Mouse (Mus musculus) neural tube, embryonic 14.5 days (tissue): ENCODE data around the gene Tmem251. TPM values are rescaled to one million over a fixed set of nuclear protein-coding genes. Genes with fewer than 3 reads are reported as not detected.

Experiments used
- ATAC-seq: fragments of 200-750 bp; cut with Nextera tagmentation; 2 replicates; pipeline ENCODE4 v1.8.0; 2017; ENCODE audit warnings: low read depth, mild to moderate bottlenecking, moderate TSS enrichment, moderate library complexity
- H3K27ac ChIP-seq: fragments of 300-500 bp; sonication (generic); 2 replicates; pipeline ENCODE4 v1.5.1; 2014; ENCODE audit warnings: low read depth, mild to moderate bottlenecking, control low read depth, low read length, moderate library complexity, mixed read lengths
- H3K27me3 ChIP-seq: fragments of 300-500 bp; sonication (generic); 2 replicates; pipeline ENCODE4 v1.6.1; 2014; ENCODE audit warnings: low read length; ENCODE audit not compliant: control insufficient read depth, insufficient read depth
- H3K36me3 ChIP-seq: fragments of 300-500 bp; sonication (generic); 2 replicates; pipeline ENCODE4 v1.6.1; 2014; ENCODE audit warnings: low read length, mixed read lengths; ENCODE audit not compliant: control insufficient read depth, insufficient read depth
- H3K4me1 ChIP-seq: fragments of 300-500 bp; sonication (generic); 2 replicates; pipeline ENCODE4 v1.6.1; 2014; ENCODE audit warnings: low read length; ENCODE audit not compliant: control insufficient read depth, insufficient read depth
- H3K4me2 ChIP-seq: fragments of 300-500 bp; sonication (generic); 2 replicates; pipeline ENCODE4 v1.6.1; 2014; ENCODE audit warnings: mild to moderate bottlenecking, low read depth, low read length, control low read depth
- H3K4me3 ChIP-seq: fragments of 300-500 bp; sonication (generic); 2 replicates; pipeline ENCODE4 v1.5.1; 2014; ENCODE audit warnings: low read depth, low read length, control low read depth, mixed read lengths
- H3K9ac ChIP-seq: fragments of 300-500 bp; sonication (generic); replicated peaks from 2 replicates; pipeline ENCODE4 v1.6.1; 2014; ENCODE audit warnings: low read depth, mild to moderate bottlenecking, control low read depth, low read length, mixed read lengths
- H3K9me3 ChIP-seq: fragments of 300-500 bp; sonication (generic); 2 replicates; pipeline ENCODE4 v1.6.1; 2016; ENCODE audit warnings: low read length; ENCODE audit not compliant: control insufficient read depth
- WGBS: fragments of 180-500 bp; shearing (Covaris S2); extraction: QIAGEN DNeasy Blood & Tissue Kit; methylation state at CpG from one replicate; pipeline ENCODE4 v1.1.7; 2014; 5-methylcytosine and 5-hydroxymethylcytosine counted together
- polyA plus RNA-seq: library from polyadenylated mRNA; unstranded; fragments of >200 nt; fragmentation: Nextera tagmentation; extraction: Ambion mirVana; gene quantifications from 2 replicates; pipeline ENCODE4 v1.2.1, GENCODE M21; 2014

Gene Tmem251
- polyA plus RNA-seq, 1 experiment from 2014 or later = 12.6 TPM

- H3K9ac ChIP-seq = no peak overlapping the region
- H3K4me3 ChIP-seq = no peak overlapping the region
- no peaks in the 10 kb centered on the region for H3K36me3 ChIP-seq
- no peaks in the 10 kb centered on the region for H3K9me3 ChIP-seq
- no peak overlapping the region for H3K27ac ChIP-seq
- no peaks in the 10 kb centered on the region for H3K4me1 ChIP-seq
- no peak overlapping the region for H3K4me2 ChIP-seq
- H3K27me3 ChIP-seq = no peaks in the 10 kb centered on the region
- ATAC-seq = no peak
- 72% methylated on average over 8 of the region's 8 CpGs for WGBS
Observed at GRCm38 (mm10) chr12:102722966-102723365, 20.6 kb upstream of the Tmem251 start.

- Histone ChIP-seq H3K27me3 (no peaks in the 10 kb centered on the region), H3K4me2 (no peak overlapping the region), H3K4me3 (no peak overlapping the region), H3K36me3 (no peaks in the 10 kb centered on the region), H3K9ac (no peak overlapping the region), H3K27ac (no peak overlapping the region), H3K4me1 (no peaks in the 10 kb centered on the region), H3K9me3 (no peaks in the 10 kb centered on the region)
- 83% methylated on average over 6 of the region's 6 CpGs for WGBS
- ATAC-seq = no peak
Observed at GRCm38 (mm10) chr12:102723861-102724260, 19.7 kb upstream of the Tmem251 start.

- H3K36me3 ChIP-seq = no peaks in the 10 kb centered on the region
- no peak overlapping the region for H3K9ac ChIP-seq
- H3K9me3 ChIP-seq = no peaks in the 10 kb centered on the region
- H3K4me2 ChIP-seq = no peak overlapping the region
- ATAC-seq = no peak
- H3K27ac ChIP-seq = no peak overlapping the region
- peaks cover 7% of the 10 kb centered on the region; the same call in 1 of the 2 replicates for H3K4me1 ChIP-seq
- H3K27me3 ChIP-seq = no peaks in the 10 kb centered on the region
- 95% methylated on average over 6 of the region's 6 CpGs for WGBS
- no peak overlapping the region for H3K4me3 ChIP-seq
Observed at GRCm38 (mm10) chr12:102725146-102725545, 18.4 kb upstream of the Tmem251 start.

- no peaks in the 10 kb centered on the region for H3K9me3 ChIP-seq
- no peak overlapping the region for H3K4me2 ChIP-seq
- H3K27ac ChIP-seq = no peak overlapping the region
- H3K4me3 ChIP-seq = no peak overlapping the region
- no peak overlapping the region for H3K9ac ChIP-seq
- ATAC-seq = no peak
- H3K4me1 ChIP-seq = peaks cover 10% of the 10 kb centered on the region; the same call in 1 of the 2 replicates
- no peaks in the 10 kb centered on the region for H3K36me3 ChIP-seq
- 70% methylated on average over 7 of the region's 7 CpGs for WGBS
- no peaks in the 10 kb centered on the region for H3K27me3 ChIP-seq
Observed at GRCm38 (mm10) chr12:102725761-102726175, 17.8 kb upstream of the Tmem251 start.

GRCm38 (mm10) chr12:102729855-102730797 is 13.4 kb upstream of the Tmem251 start:
- H3K4me3 ChIP-seq = peak overlapping the region; percentile 7; the same call in 1 of the 2 replicates
- ATAC-seq = peak; percentile 98
- no peaks in the 10 kb centered on the region for H3K9me3 ChIP-seq
- peak overlapping the region; percentile 78 for H3K27ac ChIP-seq
- WGBS = 23% methylated on average over 26 of the region's 26 CpGs
- H3K27me3 ChIP-seq = no peaks in the 10 kb centered on the region
- H3K9ac ChIP-seq = no peak overlapping the region
- peak overlapping the region; percentile 51 for H3K4me2 ChIP-seq
- peaks cover 18% of the 10 kb centered on the region; the same call in 1 of the 2 replicates for H3K4me1 ChIP-seq
- no peaks in the 10 kb centered on the region for H3K36me3 ChIP-seq

GRCm38 (mm10) chr12:102730798-102731619 is 12.6 kb upstream of the Tmem251 start:
- Histone ChIP-seq H3K27ac (peak overlapping the region; percentile 78), H3K9ac (no peak overlapping the region), H3K4me3 (peak overlapping the region; percentile 7), H3K9me3 (no peaks in the 10 kb centered on the region), H3K4me2 (peak overlapping the region; percentile 51), H3K27me3 (no peaks in the 10 kb centered on the region), H3K36me3 (no peaks in the 10 kb centered on the region), H3K4me1 (peaks cover 18% of the 10 kb centered on the region; the same call in 1 of the 2 replicates)
- 6% methylated on average over 16 of the region's 16 CpGs for WGBS
- peak; percentile 72 for ATAC-seq

- Histone ChIP-seq H3K27me3 (no peaks in the 10 kb centered on the region), H3K27ac (no peak overlapping the region), H3K4me2 (no peak overlapping the region), H3K36me3 (no peaks in the 10 kb centered on the region), H3K9ac (no peak overlapping the region), H3K9me3 (no peaks in the 10 kb centered on the region), H3K4me1 (peaks cover 18% of the 10 kb centered on the region; the same call in 1 of the 2 replicates), H3K4me3 (no peak overlapping the region)
- 20% methylated on average over 4 of the region's 5 CpGs for WGBS
- no peak for ATAC-seq
Observed at GRCm38 (mm10) chr12:102733381-102733780, 10.2 kb upstream of the Tmem251 start.

GRCm38 (mm10) chr12:102739096-102739495 is 4.5 kb upstream of the Tmem251 start:
- no peaks in the 10 kb centered on the region for H3K27me3 ChIP-seq
- no peak overlapping the region for H3K9ac ChIP-seq
- 84% methylated on average over 5 of the region's 5 CpGs for WGBS
- peaks cover 13% of the 10 kb centered on the region for H3K4me1 ChIP-seq
- ATAC-seq = no peak
- H3K4me2 ChIP-seq = no peak overlapping the region
- no peak overlapping the region for H3K4me3 ChIP-seq
- 0 out of 2 replicates have a peak, but pooled peaks cover 4% of the 10 kb centered on the region for H3K36me3 ChIP-seq
- H3K27ac ChIP-seq = no peak overlapping the region
- H3K9me3 ChIP-seq = no peaks in the 10 kb centered on the region
